Mouse (Mus musculus): ENCODE data around the gene Cacna1a. TPM values are rescaled to one million over a fixed set of nuclear protein-coding genes. Genes with fewer than 3 reads are reported as not detected.

The Cacna1a gene
- polyA plus RNA-seq (2015; fragmentation: Nextera tagmentation; extraction: Ambion mirVana), result 3.3 and 5.2 TPM in 2 replicates

GRCm38 (mm10) chr8:84388275-84388674, at the start of gene Cacna1a:
Gene Cacna1a (plus strand): TSS chr8:84388440.
- no peaks in the 10 kb centered on the region for H3K36me3 ChIP-seq
- H3K4me1 ChIP-seq, result no peaks in the 10 kb centered on the region
- no peak for ATAC-seq (ENCODE audit: insufficient number of reproducible peaks, low FRiP score, low TSS enrichment, low read depth)
- H3K27ac ChIP-seq, result no peak within 1 kb of the TSS
- H3K27me3 ChIP-seq, result no peaks in the 10 kb centered on the region
- WGBS, result 64% methylated on average over 3 of the region's 3 CpGs
- H3K4me2 ChIP-seq, result no peak within 1 kb of the TSS
- H3K4me3 ChIP-seq, result no peak within 1 kb of the TSS
- H3K9ac ChIP-seq, result no peak within 1 kb of the TSS
- no peaks in the 10 kb centered on the region for H3K9me3 ChIP-seq

- Histone ChIP-seq H3K27me3 (peaks cover 31% of the 10 kb centered on the region), H3K36me3 (no peaks in the 10 kb centered on the region), H3K9ac (no peak overlapping the region), H3K4me3 (no peak overlapping the region; the same call in 1 of the 2 replicates), H3K4me2 (no peak overlapping the region), H3K4me1 (peaks cover 10% of the 10 kb centered on the region), H3K27ac (no peak overlapping the region), H3K9me3 (no peaks in the 10 kb centered on the region)
- no peak for ATAC-seq (ENCODE audit: insufficient number of reproducible peaks, low FRiP score, low TSS enrichment, low read depth)
- 12% methylated on average over 17 of the region's 17 CpGs for WGBS
Observed at GRCm38 (mm10) chr8:84338493-84338892, 49.7 kb upstream of the Cacna1a start.

DNA sequence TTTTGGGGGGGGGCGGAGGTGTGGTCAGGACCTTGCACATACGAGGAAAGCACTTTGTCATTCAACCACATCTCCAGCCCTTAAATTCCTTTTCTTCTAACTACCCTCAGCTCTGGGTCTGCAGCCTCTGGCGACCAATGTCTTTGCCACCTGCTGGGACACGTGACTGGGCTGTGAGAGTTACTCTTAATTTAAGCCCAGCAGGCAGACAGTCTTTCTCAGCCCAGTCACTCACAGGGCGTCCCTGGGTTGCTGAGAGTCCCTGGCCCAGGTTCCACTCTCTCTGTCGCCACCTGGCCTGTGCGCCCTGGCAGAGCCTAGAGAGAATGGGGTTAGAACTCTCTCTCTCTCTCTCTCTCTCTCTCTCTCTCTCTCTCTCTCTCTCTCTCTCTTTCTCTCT, 48.9 kb upstream of the Cacna1a start:
- H3K27ac ChIP-seq, result no peak overlapping the region
- WGBS, result 8% methylated on average over 7 of the region's 7 CpGs
- no peak overlapping the region for H3K9ac ChIP-seq
- H3K36me3 ChIP-seq, result no peaks in the 10 kb centered on the region
- H3K9me3 ChIP-seq, result no peaks in the 10 kb centered on the region
- no peak overlapping the region for H3K4me2 ChIP-seq
- H3K4me3 ChIP-seq, result no peak overlapping the region
- H3K4me1 ChIP-seq, result peaks cover 9% of the 10 kb centered on the region
- H3K27me3 ChIP-seq, result peaks cover 31% of the 10 kb centered on the region
- no peak for ATAC-seq (ENCODE audit: insufficient number of reproducible peaks, low FRiP score, low TSS enrichment, low read depth)

GRCm38 (mm10) chr8:84339867-84340266, 48.4 kb upstream of the Cacna1a start:
- Histone ChIP-seq H3K9ac (no peak overlapping the region), H3K4me3 (no peak overlapping the region), H3K4me1 (peaks cover 7% of the 10 kb centered on the region; the same call in 1 of the 2 replicates), H3K27me3 (peaks cover 31% of the 10 kb centered on the region), H3K36me3 (no peaks in the 10 kb centered on the region), H3K9me3 (no peaks in the 10 kb centered on the region), H3K4me2 (no peak overlapping the region), H3K27ac (no peak overlapping the region)
- WGBS, result 49% methylated on average over 4 of the region's 4 CpGs
- ATAC-seq (ENCODE audit: insufficient number of reproducible peaks, low FRiP score, low TSS enrichment, low read depth), result no peak

GRCm38 (mm10) chr8:84340671-84341070, 47.6 kb upstream of the Cacna1a start:
- Histone ChIP-seq H3K4me1 (peaks cover 7% of the 10 kb centered on the region; the same call in 1 of the 2 replicates), H3K4me3 (no peak overlapping the region), H3K27me3 (peaks cover 31% of the 10 kb centered on the region), H3K9me3 (no peaks in the 10 kb centered on the region), H3K4me2 (no peak overlapping the region), H3K27ac (no peak overlapping the region), H3K9ac (no peak overlapping the region), H3K36me3 (no peaks in the 10 kb centered on the region)
- 10% methylated on average over 2 of the region's 2 CpGs for WGBS
- no peak for ATAC-seq (ENCODE audit: insufficient number of reproducible peaks, low FRiP score, low TSS enrichment, low read depth)

DNA sequence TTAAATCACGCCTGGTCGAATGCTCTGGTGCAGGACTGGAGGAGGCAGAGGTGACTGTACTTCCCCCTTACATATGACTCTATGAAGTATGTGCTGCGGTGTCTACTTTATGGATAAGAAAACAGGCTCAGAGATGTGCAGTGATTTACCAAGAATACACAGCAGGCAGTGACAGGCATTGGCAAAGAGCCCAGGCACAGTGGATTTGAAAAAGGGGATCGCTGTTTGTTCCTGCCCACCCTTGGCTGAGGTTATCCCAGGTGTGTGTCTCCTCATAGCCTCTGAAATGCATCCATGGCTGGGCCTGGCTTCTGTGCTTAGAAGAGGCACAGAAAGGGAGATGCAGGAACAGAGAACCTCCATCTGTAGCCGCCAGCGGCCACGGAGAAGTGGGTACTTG, 42.7 kb upstream of the Cacna1a start:
- Histone ChIP-seq H3K9me3 (no peaks in the 10 kb centered on the region), H3K9ac (no peak overlapping the region), H3K27me3 (0 out of 2 replicates have a peak, but pooled peaks cover 6% of the 10 kb centered on the region), H3K27ac (no peak overlapping the region), H3K36me3 (no peaks in the 10 kb centered on the region), H3K4me3 (no peak overlapping the region), H3K4me2 (no peak overlapping the region), H3K4me1 (no peaks in the 10 kb centered on the region)
- ATAC-seq (ENCODE audit: insufficient number of reproducible peaks, low FRiP score, low TSS enrichment, low read depth), result no peak
- WGBS, result 78% methylated on average over 7 of the region's 7 CpGs

- H3K4me3 ChIP-seq, result no peak overlapping the region
- no peak overlapping the region for H3K9ac ChIP-seq
- H3K9me3 ChIP-seq, result no peaks in the 10 kb centered on the region
- WGBS, result 52% methylated on average over 4 of the region's 4 CpGs
- 0 out of 2 replicates have a peak, but pooled peaks cover 11% of the 10 kb centered on the region for H3K27me3 ChIP-seq
- no peaks in the 10 kb centered on the region for H3K4me1 ChIP-seq
- no peak overlapping the region for H3K27ac ChIP-seq
- H3K4me2 ChIP-seq, result no peak overlapping the region
- ATAC-seq (ENCODE audit: insufficient number of reproducible peaks, low FRiP score, low TSS enrichment, low read depth), result no peak
- no peaks in the 10 kb centered on the region for H3K36me3 ChIP-seq
Observed at GRCm38 (mm10) chr8:84346421-84346820, 41.8 kb upstream of the Cacna1a start.

DNA sequence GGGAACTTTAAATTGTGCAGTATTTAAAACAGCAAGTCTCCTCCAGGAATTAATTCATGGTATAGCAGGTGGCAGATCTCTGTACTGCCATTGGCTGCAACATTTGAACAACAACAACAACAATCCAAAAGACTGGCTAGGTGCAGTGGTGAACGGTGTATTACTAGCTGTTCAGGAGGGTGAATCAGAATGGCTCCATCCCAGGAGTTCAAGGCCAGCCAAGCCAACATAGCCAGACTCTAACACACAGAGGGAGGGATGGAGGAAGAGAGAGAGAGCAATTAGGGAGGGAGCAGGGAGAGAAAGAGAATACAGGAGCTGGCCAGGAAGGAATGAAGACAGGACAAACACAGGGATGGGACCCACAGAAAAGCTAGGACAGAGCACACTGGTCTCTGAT, 38.7 kb upstream of the Cacna1a start:
- 76% methylated on average over 1 of the region's 1 CpGs for WGBS
- Histone ChIP-seq H3K4me3 (no peak overlapping the region), H3K9ac (no peak overlapping the region), H3K4me2 (no peak overlapping the region), H3K36me3 (no peaks in the 10 kb centered on the region), H3K27ac (no peak overlapping the region), H3K27me3 (0 out of 2 replicates have a peak, but pooled peaks cover 11% of the 10 kb centered on the region), H3K4me1 (no peaks in the 10 kb centered on the region), H3K9me3 (no peaks in the 10 kb centered on the region)
- no peak for ATAC-seq (ENCODE audit: insufficient number of reproducible peaks, low FRiP score, low TSS enrichment, low read depth)

DNA sequence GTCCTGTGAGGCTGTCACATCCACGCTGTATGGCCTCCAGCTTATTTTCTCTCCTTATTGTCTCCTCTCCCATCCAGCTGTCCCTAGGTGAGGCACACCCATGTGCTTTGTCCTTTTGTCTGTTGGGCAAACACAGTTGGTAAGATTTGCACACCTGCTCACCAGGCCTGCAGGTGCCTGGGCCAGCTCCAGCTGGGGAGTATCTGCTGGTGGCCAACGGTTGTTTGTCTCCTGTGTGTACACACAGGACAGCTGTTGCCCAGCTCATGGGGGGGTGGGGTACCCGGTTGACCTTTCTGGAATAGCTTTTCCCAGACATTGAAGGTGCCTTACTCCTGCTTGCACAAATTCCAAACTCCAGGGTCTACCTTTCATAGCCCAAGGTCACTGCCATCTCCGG, 37.3 kb upstream of the Cacna1a start:
- Histone ChIP-seq H3K27ac (no peak overlapping the region), H3K4me1 (no peaks in the 10 kb centered on the region), H3K9me3 (no peaks in the 10 kb centered on the region), H3K36me3 (no peaks in the 10 kb centered on the region), H3K4me3 (no peak overlapping the region), H3K27me3 (0 out of 2 replicates have a peak, but pooled peaks cover 11% of the 10 kb centered on the region), H3K9ac (no peak overlapping the region), H3K4me2 (no peak overlapping the region)
- no peak for ATAC-seq (ENCODE audit: insufficient number of reproducible peaks, low FRiP score, low TSS enrichment, low read depth)
- WGBS, result 59% methylated on average over 4 of the region's 4 CpGs

DNA sequence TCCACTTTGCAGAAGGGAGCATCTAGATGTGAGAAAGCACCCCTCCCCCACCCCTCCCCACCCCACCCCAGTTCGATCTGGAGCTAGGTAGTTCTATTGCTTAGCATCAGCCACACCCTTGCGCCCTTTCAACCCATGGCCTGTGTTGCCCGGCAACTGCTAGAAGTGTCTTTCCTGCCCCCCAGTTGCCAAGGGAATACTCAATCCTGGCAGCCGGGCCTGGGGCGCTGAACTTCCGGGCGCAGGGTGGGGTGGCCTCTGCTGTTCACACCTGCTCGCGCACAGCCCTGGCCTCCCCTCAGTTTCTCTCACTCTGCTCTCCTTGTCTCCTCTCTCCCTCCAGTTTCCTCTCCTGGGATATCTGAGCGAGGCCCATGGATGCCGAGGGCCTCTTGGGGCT, 31.8 kb upstream of the Cacna1a start:
- H3K27me3 ChIP-seq, result 0 out of 2 replicates have a peak, but pooled peaks cover 3% of the 10 kb centered on the region
- H3K9me3 ChIP-seq, result no peaks in the 10 kb centered on the region
- H3K4me1 ChIP-seq, result 0 out of 2 replicates have a peak, but pooled peaks cover 4% of the 10 kb centered on the region
- H3K27ac ChIP-seq, result no peak overlapping the region
- WGBS, result 60% methylated on average over 11 of the region's 11 CpGs
- no peaks in the 10 kb centered on the region for H3K36me3 ChIP-seq
- H3K4me3 ChIP-seq, result no peak overlapping the region
- H3K9ac ChIP-seq, result no peak overlapping the region
- H3K4me2 ChIP-seq, result no peak overlapping the region
- no peak for ATAC-seq (ENCODE audit: insufficient number of reproducible peaks, low FRiP score, low TSS enrichment, low read depth)

- no peak overlapping the region for H3K9ac ChIP-seq
- H3K27me3 ChIP-seq, result peaks cover 15% of the 10 kb centered on the region
- 24% methylated on average over 20 of the region's 20 CpGs for WGBS
- H3K4me1 ChIP-seq, result 0 out of 2 replicates have a peak, but pooled peaks cover 4% of the 10 kb centered on the region
- H3K4me3 ChIP-seq, result no peak overlapping the region
- H3K9me3 ChIP-seq, result no peaks in the 10 kb centered on the region
- H3K36me3 ChIP-seq, result no peaks in the 10 kb centered on the region
- no peak overlapping the region for H3K27ac ChIP-seq
- H3K4me2 ChIP-seq, result no peak overlapping the region
- ATAC-seq (ENCODE audit: insufficient number of reproducible peaks, low FRiP score, low TSS enrichment, low read depth), result peak; percentile 61; the same call in 1 of the 2 replicates
Observed at GRCm38 (mm10) chr8:84357631-84358371, 30.4 kb upstream of the Cacna1a start.

GRCm38 (mm10) chr8:84363428-84364134, 24.7 kb upstream of the Cacna1a start:
- Histone ChIP-seq H3K9ac (no peak overlapping the region), H3K27me3 (peaks cover 22% of the 10 kb centered on the region), H3K9me3 (no peaks in the 10 kb centered on the region), H3K4me2 (no peak overlapping the region), H3K4me3 (no peak overlapping the region), H3K27ac (no peak overlapping the region), H3K4me1 (no peaks in the 10 kb centered on the region), H3K36me3 (no peaks in the 10 kb centered on the region)
- no peak for ATAC-seq (ENCODE audit: insufficient number of reproducible peaks, low FRiP score, low TSS enrichment, low read depth)
- WGBS, result 13% methylated on average over 23 of the region's 23 CpGs

All from limb, embryonic 15.5 days (tissue).